Mouse (Mus musculus) lung, embryonic 16.5 days (tissue): ENCODE measurements around the gene Tcf3. TPM values are rescaled to one million over a fixed set of nuclear protein-coding genes. Genes with fewer than 3 reads are reported as not detected.

ENCODE experiments used
- microRNA-seq: library from miRNA; unstranded; fragments of <30 nt; microRNA quantifications from one replicate; pipeline ENCODE4, GENCODE M21; 2016
- polyA plus RNA-seq: library from polyadenylated mRNA; unstranded; fragments of >200 nt; fragmentation: Nextera tagmentation; extraction: Ambion mirVana; gene quantifications from 2 replicates; pipeline ENCODE4 v1.2.1, GENCODE M21; 2015

Tcf3 gene
- polyA plus RNA-seq, 1 experiment from 2014 or later: 81.0 TPM

Small RNAs within 50 kb of the gene (microRNA-seq; reads per million reads assigned to microRNA genes)
- gene Gm22721: not detected

Other genes with a start within 250 kb of the Tcf3 start
- 66.4 and 68.7 TPM in 2 replicates for gene Mum1, start 207.2 kb downstream of the Tcf3 start, polyA plus RNA-seq
- 313 and 320 TPM in 2 replicates for gene Ndufs7, start 184.5 kb downstream of the Tcf3 start, polyA plus RNA-seq
- gene Gamt, start 172.6 kb downstream of the Tcf3 start, polyA plus RNA-seq: 27.5 and 32.8 TPM in 2 replicates
- 45.4 and 50.6 TPM in 2 replicates for gene Dazap1, start 172.2 kb downstream of the Tcf3 start, polyA plus RNA-seq
- gene Rps15, start 141.2 kb downstream of the Tcf3 start, polyA plus RNA-seq: 915 and 939 TPM in 2 replicates
- gene Apc2, start 137.7 kb downstream of the Tcf3 start, polyA plus RNA-seq: 0.67 and 0.88 TPM in 2 replicates
- gene 2310011J03Rik, start 113.1 kb downstream of the Tcf3 start, polyA plus RNA-seq: 49.2 and 51.8 TPM in 2 replicates
- 4.2 and 4.3 TPM in 2 replicates for gene Pcsk4, start 104.1 kb downstream of the Tcf3 start, polyA plus RNA-seq
- 15.6 and 17.0 TPM in 2 replicates for gene Reep6, start 103.7 kb downstream of the Tcf3 start, polyA plus RNA-seq
- gene Adamtsl5, start 85.2 kb downstream of the Tcf3 start, polyA plus RNA-seq: 4.1 and 8.3 TPM in 2 replicates
- gene Plk5, start 77.2 kb downstream of the Tcf3 start, polyA plus RNA-seq: 0.48 and 0.52 TPM in 2 replicates
- 4.4 and 4.5 TPM in 2 replicates for gene Mex3d, start 46.0 kb downstream of the Tcf3 start, polyA plus RNA-seq
- gene Mbd3, start 34.1 kb downstream of the Tcf3 start, polyA plus RNA-seq: 192 and 204 TPM in 2 replicates
- gene Uqcr11, start 26.8 kb downstream of the Tcf3 start, polyA plus RNA-seq: 618 and 673 TPM in 2 replicates
- gene Onecut3, start 61.2 kb upstream of the Tcf3 start, polyA plus RNA-seq: not detected in 2 replicates
- gene Atp8b3, start 105.5 kb upstream of the Tcf3 start, polyA plus RNA-seq: 0.05 and 0.09 TPM in 2 replicates
- gene Rexo1, start 127.9 kb upstream of the Tcf3 start, polyA plus RNA-seq: 20.6 and 22.1 TPM in 2 replicates
- gene Klf16, start 143.7 kb upstream of the Tcf3 start, polyA plus RNA-seq: 8.2 and 8.3 TPM in 2 replicates
- 77.4 and 80.9 TPM in 2 replicates for gene Abhd17a, start 156.7 kb upstream of the Tcf3 start, polyA plus RNA-seq
- 78.8 and 81.8 TPM in 2 replicates for gene Scamp4, start 169.2 kb upstream of the Tcf3 start, polyA plus RNA-seq
- gene Adat3, start 169.2 kb upstream of the Tcf3 start, polyA plus RNA-seq: 7.1 and 8.3 TPM in 2 replicates
- 3.7 and 4.4 TPM in 2 replicates for gene Gm49322, start 172.4 kb upstream of the Tcf3 start, polyA plus RNA-seq
- 20.6 and 38.4 TPM in 2 replicates for gene Csnk1g2, start 189.2 kb upstream of the Tcf3 start, polyA plus RNA-seq
- 15.3 and 33.2 TPM in 2 replicates for gene Btbd2, start 223.4 kb upstream of the Tcf3 start, polyA plus RNA-seq
- 66.3 and 82.1 TPM in 2 replicates for gene Mknk2, start 244.5 kb upstream of the Tcf3 start, polyA plus RNA-seq